Mouse (Mus musculus) testis, postnatal 10 days (tissue): Measurements from ENCODE around the gene Lrrc3.
"Not testable (repeated sequence)": the region's sequence is repeated elsewhere in the genome, so short reads cannot be mapped to it uniquely, and the experiment has no call there.

Source experiments
- DNase-seq: peaks from one replicate; pipeline ENCODE4 v3.0.0; 2021; ENCODE audit warnings: low spot score

Gene Lrrc3

GRCm38 (mm10) chr10:77902211-77902893 is at the start of gene Lrrc3:
Lrrc3 (minus strand) TSS chr10:77902536.
- DNase-seq: peak; percentile 81

- DNase-seq: not testable (repeated sequence)
Measured at GRCm38 (mm10) chr10:77950468-77950867, 48.1 kb upstream of the Lrrc3 start.

- DNase-seq: no peak
Measured at GRCm38 (mm10) chr10:77939685-77940084, 37.3 kb upstream of the Lrrc3 start.

GRCm38 (mm10) chr10:77927375-77927774 is 25.0 kb upstream of the Lrrc3 start:
- no peak for DNase-seq

- DNase-seq: peak; percentile 70
Measured at GRCm38 (mm10) chr10:77926140-77926539, 23.8 kb upstream of the Lrrc3 start.

- DNase-seq: no peak
Measured at GRCm38 (mm10) chr10:77922681-77923080, 20.3 kb upstream of the Lrrc3 start.

GRCm38 (mm10) chr10:77921009-77921408 is 18.7 kb upstream of the Lrrc3 start:
- no peak for DNase-seq

GRCm38 (mm10) chr10:77916636-77917335 is 14.4 kb upstream of the Lrrc3 start:
- peak; percentile 85 for DNase-seq

GRCm38 (mm10) chr10:77913292-77913691 is 11.0 kb upstream of the Lrrc3 start:
- no peak for DNase-seq

- DNase-seq: no peak
Measured at GRCm38 (mm10) chr10:77912605-77913004, 10.3 kb upstream of the Lrrc3 start.

GRCm38 (mm10) chr10:77902894-77903715 is 769 bp upstream of the Lrrc3 start:
- DNase-seq: peak; percentile 71

- peak; percentile 58 for DNase-seq
Measured at GRCm38 (mm10) chr10:77901871-77902210, 495 bp downstream of the Lrrc3 start.

- DNase-seq: no peak
Measured at GRCm38 (mm10) chr10:77900903-77901818, 1.2 kb downstream of the Lrrc3 start.

- DNase-seq: no peak
Measured at GRCm38 (mm10) chr10:77900126-77900525, 2.2 kb downstream of the Lrrc3 start.

GRCm38 (mm10) chr10:77895562-77895961 is 6.8 kb downstream of the Lrrc3 start:
- no peak for DNase-seq

GRCm38 (mm10) chr10:77890987-77891565 is 11.3 kb downstream of the Lrrc3 start:
- DNase-seq: no peak

- no peak for DNase-seq
Measured at GRCm38 (mm10) chr10:77886007-77886747, 16.2 kb downstream of the Lrrc3 start.

GRCm38 (mm10) chr10:77882553-77882952 is 19.8 kb downstream of the Lrrc3 start:
- DNase-seq: no peak

- DNase-seq: no peak
Measured at GRCm38 (mm10) chr10:77880305-77880704, 22.0 kb downstream of the Lrrc3 start.

GRCm38 (mm10) chr10:77878985-77879384 is 23.4 kb downstream of the Lrrc3 start:
- DNase-seq: no peak

GRCm38 (mm10) chr10:77869651-77870050 is 32.7 kb downstream of the Lrrc3 start:
- no peak for DNase-seq
